Comparison of ENCODE assay signal across 23 mouse cellular contexts in the genomic region with DNA sequence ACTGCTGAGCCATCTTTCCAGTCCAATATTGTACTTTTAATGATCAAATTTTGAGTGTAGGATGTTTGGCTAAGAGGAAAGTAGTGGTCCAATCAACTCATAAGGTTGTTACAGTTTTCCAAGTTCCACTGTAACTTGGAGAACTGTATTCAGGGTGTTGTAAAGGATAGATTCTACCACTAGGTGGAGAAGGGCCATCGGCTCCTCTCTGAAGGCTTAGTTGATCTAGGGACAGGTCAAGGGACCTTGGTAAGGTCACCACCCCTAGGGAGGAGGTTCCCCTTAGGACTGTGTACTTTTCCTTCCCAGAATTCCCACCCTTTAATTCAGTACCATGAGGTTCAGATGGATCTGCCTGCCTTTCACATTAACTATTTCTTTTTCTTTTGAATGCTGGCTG. TPM values are rescaled to one million over a fixed set of nuclear protein-coding genes. Genes with fewer than 3 reads are reported as not detected.
DNase-seq lines count a peak whose midpoint lies in the region; ATAC-seq and TF ChIP-seq lines count a peak whose summit lies in the region.
"Had no signal": no experiment of that assay in that cellular context is flagged by ENCODE, and none has a peak within 500 bp of the region (broad histone marks: within the 10 kb centered on the region; RNA-seq: fewer than 3 reads in every experiment).

No protein-coding gene starts in this region.

- H3K27me3 ChIP-seq in kidney, postnatal 0 days (ENCODE audit: insufficient read depth, low read length), result no peaks in the 10 kb centered on the region
- no peaks in the 10 kb centered on the region for H3K27me3 ChIP-seq in kidney, embryonic 16.5 days (ENCODE audit: insufficient read depth, low read length)
- no peaks in the 10 kb centered on the region for H3K27me3 ChIP-seq in E14TG2a.4 (ENCODE audit: insufficient read depth, low read length)
- no peaks in the 10 kb centered on the region for H3K27me3 ChIP-seq in forebrain, embryonic 13.5 days
- no peaks in the 10 kb centered on the region for H3K27me3 ChIP-seq in heart, adult 2 months (ENCODE audit: control insufficient read depth, insufficient read depth, low read length)
- H3K27me3 ChIP-seq: liver, embryonic 13.5 days; midbrain, embryonic 13.5 days had no signal

- no peak overlapping the region for H3K27ac ChIP-seq in kidney, postnatal 0 days
- no peak overlapping the region for H3K27ac ChIP-seq in kidney, embryonic 16.5 days (ENCODE audit: low read length)
- H3K27ac ChIP-seq in forebrain, embryonic 13.5 days, result no peak overlapping the region
- H3K27ac ChIP-seq in heart, adult 2 months, result no peak overlapping the region
- H3K27ac ChIP-seq: embryonic facial prominence, embryonic 10.5 days; liver, embryonic 13.5 days; midbrain, embryonic 13.5 days had no signal

- no peak overlapping the region for H3K4me3 ChIP-seq in kidney, postnatal 0 days (replicated peaks; ENCODE audit: low read depth, low read length)
- H3K4me3 ChIP-seq in kidney, embryonic 16.5 days (ENCODE audit: low read length), result no peak overlapping the region
- H3K4me3 ChIP-seq in E14TG2a.4 (replicated peaks; ENCODE audit: low read length), result no peak overlapping the region
- H3K4me3 ChIP-seq in forebrain, embryonic 13.5 days, result no peak overlapping the region
- H3K4me3 ChIP-seq in heart, adult 2 months, result no peak overlapping the region
- H3K4me3 ChIP-seq: embryonic facial prominence, embryonic 10.5 days; erythroblast, embryonic 14.5 days; liver, embryonic 13.5 days; midbrain, embryonic 13.5 days; myocyte had no signal

- H3K9ac ChIP-seq in kidney, postnatal 0 days (ENCODE audit: low read depth, low read length), result no peak overlapping the region
- H3K9ac ChIP-seq in kidney, embryonic 16.5 days (replicated peaks; ENCODE audit: low read length), result no peak overlapping the region
- H3K9ac ChIP-seq in forebrain, embryonic 13.5 days, result no peak overlapping the region
- H3K9ac ChIP-seq in heart, adult 2 months (ENCODE audit: low read depth, low read length), result no peak overlapping the region
- H3K9ac ChIP-seq: forebrain, postnatal 0 days; liver, embryonic 13.5 days; midbrain, embryonic 13.5 days had no signal

- no peaks in the 10 kb centered on the region for H3K79me2 ChIP-seq in heart, adult 2 months (replicated peaks; ENCODE audit: control insufficient read depth, insufficient read depth, low read length)

- intact Hi-C loops in heart, adult 2 months (cut with DNase I), result no loop called here

- H3K4me1 ChIP-seq in kidney, postnatal 0 days (replicated peaks; ENCODE audit: insufficient read depth, low read length), result no peaks in the 10 kb centered on the region
- no peaks in the 10 kb centered on the region for H3K4me1 ChIP-seq in kidney, embryonic 16.5 days (ENCODE audit: insufficient read depth, low read length)
- H3K4me1 ChIP-seq in E14TG2a.4 (replicated peaks; ENCODE audit: low read depth, low read length), result no peaks in the 10 kb centered on the region
- no peaks in the 10 kb centered on the region for H3K4me1 ChIP-seq in forebrain, embryonic 13.5 days
- H3K4me1 ChIP-seq in heart, adult 2 months (ENCODE audit: control insufficient read depth, insufficient read depth, low read length), result no peaks in the 10 kb centered on the region
- H3K4me1 ChIP-seq: embryonic facial prominence, embryonic 10.5 days; liver, embryonic 13.5 days; midbrain, embryonic 13.5 days had no signal

- no peaks in the 10 kb centered on the region for H3K9me3 ChIP-seq in kidney, postnatal 0 days (replicated peaks; ENCODE audit: low read length)
- H3K9me3 ChIP-seq in kidney, embryonic 16.5 days (ENCODE audit: low read length), result no peaks in the 10 kb centered on the region
- H3K9me3 ChIP-seq in E14TG2a.4 (ENCODE audit: low read length), result no peaks in the 10 kb centered on the region
- no peaks in the 10 kb centered on the region for H3K9me3 ChIP-seq in forebrain, embryonic 13.5 days (replicated peaks)
- H3K9me3 ChIP-seq: liver, embryonic 13.5 days; midbrain, embryonic 13.5 days had no signal

- no peak for TF ChIP-seq EP300 in heart, adult 2 months (IDR thresholded peaks at IDR 0.05; ENCODE audit: insufficient read depth, low read depth, low read length)

- H3K4me2 ChIP-seq in kidney, postnatal 0 days (ENCODE audit: low read length), result no peak overlapping the region
- no peak overlapping the region for H3K4me2 ChIP-seq in kidney, embryonic 16.5 days (replicated peaks; ENCODE audit: low read depth, low read length)
- H3K4me2 ChIP-seq in forebrain, embryonic 13.5 days, result no peak overlapping the region
- H3K4me2 ChIP-seq: liver, embryonic 13.5 days; midbrain, embryonic 13.5 days had no signal

- no peak for ATAC-seq in kidney, postnatal 0 days (replicated peaks; ENCODE audit: low FRiP score, low read depth)
- ATAC-seq in kidney, embryonic 16.5 days (ENCODE audit: low FRiP score, low TSS enrichment), result no peak
- ATAC-seq in common myeloid progenitor, adult 5-6 weeks (replicated peaks; ENCODE audit: low read depth, poor library complexity, severe bottlenecking), result 0 out of 2 replicates have a peak, but pooled peaks have one; percentile 45
- ATAC-seq in forebrain, embryonic 13.5 days, result no peak
- ATAC-seq: forebrain, postnatal 0 days; midbrain, embryonic 13.5 days had no signal

- DNase-seq in kidney, postnatal 0 days (ENCODE audit: low spot score), result no peak
- peak; percentile 23 for DNase-seq in 3T3-L1 (ENCODE audit: low read depth, low spot score)
- no peak for DNase-seq in heart, adult 2 months
- no peak for DNase-seq in spleen, adult 18-20 months
- DNase-seq: adrenal gland, postnatal 36 days; cerebellum, postnatal 14 days; forebrain, postnatal 0 days; heart, postnatal 36 days; kidney, postnatal 14 days; liver, embryonic 13.5 days; lung, postnatal 36 days had no signal

- no peak for TF ChIP-seq POLR2A in heart, adult 2 months (IDR thresholded peaks at IDR 0.05; ENCODE audit: insufficient read depth, low read depth, low read length)

- peak; percentile 38 for TF ChIP-seq CTCF in kidney, postnatal 0 days (IDR thresholded peaks at IDR 0.05; ENCODE audit: low read depth)
- peak; percentile 37 for TF ChIP-seq CTCF in E14TG2a.4 (conservative IDR thresholded peaks at IDR 0.05; ENCODE audit: low read length)
- no peak for TF ChIP-seq CTCF in heart, adult 2 months (IDR thresholded peaks at IDR 0.05)

- WGBS in kidney, postnatal 0 days, result 64% methylated on average over 1 of the region's 1 CpGs
- 73% methylated on average over 1 of the region's 1 CpGs for WGBS in kidney, embryonic 16.5 days
- 94% methylated on average over 1 of the region's 1 CpGs for WGBS in forebrain, embryonic 13.5 days
- 59% methylated on average over 1 of the region's 1 CpGs for WGBS in heart, adult 2 months

- H3K36me3 ChIP-seq in kidney, postnatal 0 days (ENCODE audit: insufficient read depth, low read length), result no peaks in the 10 kb centered on the region
- no peaks in the 10 kb centered on the region for H3K36me3 ChIP-seq in kidney, embryonic 16.5 days (ENCODE audit: insufficient read depth, low read length)
- H3K36me3 ChIP-seq in E14TG2a.4 (ENCODE audit: insufficient read depth, low read length), result no peaks in the 10 kb centered on the region
- no peaks in the 10 kb centered on the region for H3K36me3 ChIP-seq in forebrain, embryonic 13.5 days (ENCODE audit: poor library complexity, severe bottlenecking)
- H3K36me3 ChIP-seq in heart, adult 2 months (ENCODE audit: control insufficient read depth, insufficient read depth, low read length), result no peaks in the 10 kb centered on the region
- H3K36me3 ChIP-seq: embryonic facial prominence, embryonic 10.5 days; liver, embryonic 13.5 days; midbrain, embryonic 13.5 days had no signal

RNA-seq across cellular contexts. Expression of gene Glod5, which starts 14.7 kb away (rescaled TPM):
- polyA plus RNA-seq in kidney, postnatal 0 days (2015; fragmentation: Nextera tagmentation; extraction: Ambion mirVana), result 3.1 and 3.2 TPM in 2 replicates
- polyA plus RNA-seq in kidney, embryonic 16.5 days (2015; fragmentation: Nextera tagmentation; extraction: Ambion mirVana), result 0.34 and 0.64 TPM in 2 replicates
- total RNA-seq in common myeloid progenitor, adult 5-6 weeks (2017), result not detected in 2 replicates
- polyA plus RNA-seq in forebrain, embryonic 13.5 days (2015; fragmentation: Nextera tagmentation; extraction: Ambion mirVana), result not detected in 2 replicates
- total RNA-seq in heart, adult 2 months (2021), result not detected
- polyA plus RNA-seq in heart, adult 2 months (2012; rRNA removed), result not detected in 2 replicates
- total RNA-seq: adrenal gland, postnatal 36 days; gastrocnemius, adult 8-10 months; heart, postnatal 36 days; layer of hippocampus, postnatal 14 days; left cerebral cortex, postnatal 25 days had no signal
- polyA plus RNA-seq: embryonic facial prominence, embryonic 10.5 days; erythroblast, embryonic 14.5 days; intestine, embryonic 14.5 days; myocyte had no signal

RNA-seq across cellular contexts. Expression of gene Suv39h1, which starts 41.6 kb away (rescaled TPM):
- polyA plus RNA-seq in kidney, postnatal 0 days (2015; fragmentation: Nextera tagmentation; extraction: Ambion mirVana), result 32.5 and 34.1 TPM in 2 replicates
- polyA plus RNA-seq in kidney, embryonic 16.5 days (2015; fragmentation: Nextera tagmentation; extraction: Ambion mirVana), result 66.5 and 70.7 TPM in 2 replicates
- 60.0 and 70.0 TPM in 2 replicates for total RNA-seq in common myeloid progenitor, adult 5-6 weeks (2017)
- polyA plus RNA-seq in forebrain, embryonic 13.5 days (2015; fragmentation: Nextera tagmentation; extraction: Ambion mirVana), result 62.3 and 72.1 TPM in 2 replicates
- 1 to 10 TPM; 3.6 to 3.9 TPM for total RNA-seq in heart, adult 2 months (2021)
- polyA plus RNA-seq in heart, adult 2 months (2012; rRNA removed), result 4.6 and 6.1 TPM in 2 replicates

RNA-seq across cellular contexts. Expression of gene Gata1, which starts 55.1 kb away (rescaled TPM):
- polyA plus RNA-seq in kidney, postnatal 0 days (2015; fragmentation: Nextera tagmentation; extraction: Ambion mirVana), result 0.08 and 0.09 TPM in 2 replicates
- polyA plus RNA-seq in kidney, embryonic 16.5 days (2015; fragmentation: Nextera tagmentation; extraction: Ambion mirVana), result 0.58 and 0.69 TPM in 2 replicates
- total RNA-seq in common myeloid progenitor, adult 5-6 weeks (2017), result 46.7 and 51.4 TPM in 2 replicates
- polyA plus RNA-seq in forebrain, embryonic 13.5 days (2015; fragmentation: Nextera tagmentation; extraction: Ambion mirVana), result 0.26 and 0.39 TPM in 2 replicates
- total RNA-seq in heart, adult 2 months (2021), result under 1 TPM; 0.23 to 0.27 TPM
- 0.26 and 0.43 TPM in 2 replicates for polyA plus RNA-seq in heart, adult 2 months (2012; rRNA removed)
- total RNA-seq: forebrain, postnatal 0 days; layer of hippocampus, postnatal 14 days; left cerebral cortex, postnatal 25 days had no signal
- polyA plus RNA-seq: forebrain, postnatal 0 days; myocyte had no signal

RNA-seq across cellular contexts. Expression of gene Was, which starts 57.3 kb away (rescaled TPM):
- 0.16 and 0.28 TPM in 2 replicates for polyA plus RNA-seq in kidney, postnatal 0 days (2015; fragmentation: Nextera tagmentation; extraction: Ambion mirVana)
- polyA plus RNA-seq in kidney, embryonic 16.5 days (2015; fragmentation: Nextera tagmentation; extraction: Ambion mirVana), result 0.11 and 0.18 TPM in 2 replicates
- 68.8 and 74.5 TPM in 2 replicates for total RNA-seq in common myeloid progenitor, adult 5-6 weeks (2017)
- polyA plus RNA-seq in forebrain, embryonic 13.5 days (2015; fragmentation: Nextera tagmentation; extraction: Ambion mirVana), result 0.10 TPM in 1 of 2 replicates, not detected in the other
- total RNA-seq in heart, adult 2 months (2021), result 1 to 10 TPM; 1.7 to 2.6 TPM
- polyA plus RNA-seq in heart, adult 2 months (2012; rRNA removed), result 1.9 and 2.2 TPM in 2 replicates
